Mouse (Mus musculus) layer of hippocampus, adult 18-20 months (tissue): ENCODE results near the gene Nrgn. TPM values are rescaled to one million over a fixed set of nuclear protein-coding genes. Genes with fewer than 3 reads are reported as not detected.
A peak's percentile ranks its signal among the peaks of the same experiment; 100 is the strongest.

Source experiments
- DNase-seq, 2 experiments: peaks; one replicate each; pipeline ENCODE4 v3.0.0; 2022; ENCODE audit warnings: low spot score in 2 of 2
- long read RNA-seq: library from polyadenylated mRNA; stranded (forward); transcript quantifications from one replicate; pipeline ENCODE4 v2.0.0, GENCODE M21; 2021
- total RNA-seq, 2 experiments: library from RNA; stranded (reverse); gene quantifications; 2 replicates each; pipeline ENCODE4 v1.2.3; 2021

Nrgn gene
- 1,000 to 10,000 TPM; 1,533 to 1,565 TPM for total RNA-seq
- long read RNA-seq, partial matches to known transcripts = 30 of 1,411 reads
- long read RNA-seq, other reads (novel, unspliced or antisense) = 1,381 of 1,411 reads

DNA sequence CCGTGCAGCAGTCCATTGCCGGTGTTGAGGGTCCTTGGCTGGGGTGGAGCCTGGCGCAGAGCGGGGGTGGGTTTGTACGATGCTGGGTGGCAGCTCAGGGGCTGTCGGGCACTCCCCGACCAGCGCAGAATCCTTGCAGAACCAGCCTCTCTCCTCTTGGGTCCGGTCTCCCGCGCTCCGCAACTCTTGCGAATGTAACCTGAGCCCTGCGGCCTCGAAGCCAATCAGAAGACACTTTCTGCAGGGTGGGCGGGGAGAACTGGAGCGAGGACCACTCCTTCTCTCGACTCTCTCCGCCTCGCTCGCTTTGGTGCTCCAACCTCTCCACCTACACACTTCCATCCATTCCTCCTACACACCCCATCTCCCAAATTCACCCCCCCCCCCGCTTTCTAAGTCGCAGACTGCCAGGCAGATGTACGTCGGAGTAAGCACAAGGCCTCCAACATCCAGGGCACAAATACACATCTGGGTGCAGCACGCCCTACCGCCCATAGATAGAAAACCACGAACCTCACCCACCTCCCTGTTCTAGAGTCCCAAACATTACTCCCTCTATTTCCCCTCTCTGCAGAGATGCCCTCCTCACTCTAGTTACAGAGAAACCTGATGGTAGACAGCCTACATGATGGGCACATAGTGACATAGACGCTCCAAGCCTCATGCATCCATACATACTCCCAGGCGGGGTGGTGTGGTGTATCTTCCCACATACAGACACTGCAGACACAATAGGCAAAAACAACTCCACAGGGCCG, at the start of gene Nrgn:
Nrgn (minus strand) TSS at position 369 of the 758 bp plus-strand sequence.
- peak; percentile 89 to 94 for DNase-seq

GRCm38 (mm10) chr9:37600538-37601205, 48.0 kb upstream of the Nrgn start:
- DNase-seq = no peak

- DNase-seq = no peak
These were observed 45.9 kb upstream of the Nrgn start for GRCm38 (mm10) chr9:37598637-37599036.

DNA sequence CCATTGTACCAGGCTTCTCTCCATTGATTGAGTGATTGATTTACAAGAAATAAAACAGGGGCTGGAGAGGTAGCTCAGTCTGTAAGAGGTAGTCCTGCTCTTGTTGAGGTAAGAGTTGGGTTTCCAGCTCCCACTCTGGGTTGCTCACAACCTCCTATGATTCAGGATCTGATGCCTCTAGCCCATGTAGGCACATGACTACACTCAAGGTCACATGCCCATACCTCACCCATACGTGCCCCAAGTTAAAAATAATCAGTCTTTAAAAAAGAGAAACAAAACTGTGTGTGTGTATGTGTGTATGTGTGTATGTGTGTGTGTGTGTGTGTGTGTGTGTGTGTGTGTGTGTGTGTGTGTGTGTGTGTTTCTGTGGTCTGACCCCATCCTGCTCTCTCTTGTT, 42.9 kb upstream of the Nrgn start:
- DNase-seq = no peak

- DNase-seq = no peak
These were observed 41.0 kb upstream of the Nrgn start for GRCm38 (mm10) chr9:37593690-37594089.

GRCm38 (mm10) chr9:37592633-37593032, 39.9 kb upstream of the Nrgn start:
- DNase-seq = no peak

GRCm38 (mm10) chr9:37592025-37592424, 39.3 kb upstream of the Nrgn start:
- no peak for DNase-seq

GRCm38 (mm10) chr9:37590381-37590780, 37.7 kb upstream of the Nrgn start:
- DNase-seq = no peak

DNA sequence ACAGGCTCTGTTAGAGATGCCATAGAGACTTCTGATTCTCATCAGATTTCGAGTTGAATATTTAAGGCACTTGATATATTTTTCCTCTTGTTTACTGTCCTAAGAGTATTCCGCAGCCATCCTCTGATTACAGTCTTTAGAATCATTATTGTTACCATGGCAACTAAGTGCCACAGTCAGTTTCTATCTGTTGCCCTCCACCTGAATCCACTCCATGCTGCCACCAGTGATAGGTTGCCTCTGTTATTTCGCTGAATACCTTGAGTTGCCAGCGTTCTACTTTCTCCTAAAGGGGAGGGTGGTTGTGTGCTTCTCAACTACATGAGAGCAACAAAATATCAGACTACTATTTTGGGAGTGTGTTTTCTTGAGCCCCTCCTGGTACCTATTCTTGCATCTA, 34.0 kb upstream of the Nrgn start:
- DNase-seq = no peak

GRCm38 (mm10) chr9:37583594-37583993, 30.9 kb upstream of the Nrgn start:
- no peak for DNase-seq

DNA sequence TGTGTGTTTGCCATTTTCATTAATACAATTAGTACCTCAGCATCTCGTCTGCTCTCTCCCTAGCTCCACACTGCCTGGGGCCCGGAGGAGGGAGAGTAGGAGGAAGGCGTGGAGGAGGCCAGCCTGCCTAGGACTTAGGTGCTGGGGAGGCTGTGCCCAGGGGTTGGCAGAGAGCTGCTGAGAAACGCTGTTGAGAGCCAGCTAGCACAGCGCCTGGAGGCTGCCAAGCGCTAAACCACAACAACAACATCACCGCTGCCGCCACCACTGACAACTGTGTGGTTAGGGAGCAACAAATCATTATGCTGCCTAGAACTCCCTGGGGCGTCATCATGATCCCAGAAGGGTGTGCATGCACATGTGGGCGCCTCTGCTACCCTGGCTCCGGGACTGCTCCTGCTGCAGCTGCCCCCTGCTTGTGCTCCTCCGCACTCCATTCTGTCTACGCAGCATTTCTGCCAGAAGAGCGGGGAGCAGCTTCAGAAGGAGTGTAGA, 23.8 kb upstream of the Nrgn start:
- DNase-seq = peak in 1 of 2 experiments; percentile 69

GRCm38 (mm10) chr9:37572204-37572876, 19.6 kb upstream of the Nrgn start:
- no peak for DNase-seq

- no peak for DNase-seq
These were observed 16.6 kb upstream of the Nrgn start for GRCm38 (mm10) chr9:37569231-37569835.

DNA sequence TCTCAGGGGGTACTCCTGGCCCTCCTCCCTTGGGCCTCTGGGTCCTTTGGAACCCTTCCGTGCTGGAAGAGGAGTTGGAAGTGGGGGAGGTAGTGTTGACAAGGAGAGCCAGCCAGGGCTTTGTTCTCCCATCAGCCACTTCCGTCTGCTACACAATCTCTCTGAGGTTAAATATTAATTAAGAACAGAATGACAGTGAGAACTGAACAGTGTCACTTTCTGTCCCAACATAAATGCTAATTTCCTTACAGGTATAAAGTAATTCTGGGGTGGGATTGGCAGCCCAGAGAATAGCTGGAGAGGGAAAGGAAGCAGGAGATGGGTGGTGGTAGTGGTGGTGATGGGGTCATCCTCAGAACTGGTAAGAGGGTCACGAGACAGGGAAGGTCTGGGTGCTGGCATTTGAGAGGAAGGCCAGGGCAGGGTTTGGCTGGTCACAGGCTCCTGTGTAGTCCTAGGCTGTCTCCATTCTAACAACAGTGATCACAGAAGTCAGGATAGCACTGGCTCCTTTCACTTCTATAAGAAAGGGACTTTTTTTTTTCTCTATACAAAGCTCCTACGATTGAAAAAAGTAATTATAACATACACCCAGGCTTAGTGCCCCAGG, 16.0 kb upstream of the Nrgn start:
- DNase-seq = no peak

GRCm38 (mm10) chr9:37567892-37568604, 15.3 kb upstream of the Nrgn start:
- DNase-seq = peak in 1 of 2 experiments; percentile 61

GRCm38 (mm10) chr9:37567454-37567853, 14.8 kb upstream of the Nrgn start:
- no peak for DNase-seq

DNA sequence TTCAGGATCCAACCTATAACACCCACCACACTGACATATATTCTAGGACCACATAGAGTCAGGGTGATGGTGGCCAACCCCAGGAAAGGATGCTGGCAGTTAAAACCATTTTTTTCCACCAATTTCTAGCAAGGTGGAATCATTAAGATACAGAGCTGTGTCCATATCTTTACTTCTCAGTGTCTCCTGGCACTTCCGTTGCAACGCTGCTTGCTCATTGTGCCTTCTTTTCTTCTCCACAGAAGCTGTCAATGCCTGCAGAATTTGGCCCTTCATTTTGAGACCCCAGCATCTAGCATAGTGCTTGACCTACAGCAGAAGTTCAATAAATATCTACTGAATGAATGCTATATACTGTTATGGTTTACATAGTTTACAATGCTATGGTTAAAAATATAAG, 14.3 kb upstream of the Nrgn start:
- DNase-seq = no peak

DNA sequence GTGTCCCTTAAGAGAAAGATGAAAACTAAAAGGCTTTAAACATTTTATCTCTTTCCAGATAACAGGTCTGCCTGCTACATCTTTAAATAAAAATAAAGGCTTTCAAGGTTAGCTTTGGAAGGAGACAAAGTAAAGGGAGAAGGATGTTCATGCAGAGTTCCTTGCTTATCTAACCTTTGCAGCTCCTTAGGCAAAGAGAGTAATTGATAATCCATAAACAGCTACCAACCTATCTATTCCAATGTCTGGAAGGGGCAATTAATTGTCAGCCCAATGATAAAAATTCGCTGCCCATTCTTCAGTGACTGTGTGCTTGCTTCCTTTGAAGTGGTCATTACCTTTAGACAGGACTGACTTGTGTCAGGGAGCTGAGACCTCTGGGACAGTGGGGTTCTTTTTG, 11.1 kb upstream of the Nrgn start:
- DNase-seq = no peak

GRCm38 (mm10) chr9:37560617-37561016, 7.9 kb upstream of the Nrgn start:
- DNase-seq = no peak

DNA sequence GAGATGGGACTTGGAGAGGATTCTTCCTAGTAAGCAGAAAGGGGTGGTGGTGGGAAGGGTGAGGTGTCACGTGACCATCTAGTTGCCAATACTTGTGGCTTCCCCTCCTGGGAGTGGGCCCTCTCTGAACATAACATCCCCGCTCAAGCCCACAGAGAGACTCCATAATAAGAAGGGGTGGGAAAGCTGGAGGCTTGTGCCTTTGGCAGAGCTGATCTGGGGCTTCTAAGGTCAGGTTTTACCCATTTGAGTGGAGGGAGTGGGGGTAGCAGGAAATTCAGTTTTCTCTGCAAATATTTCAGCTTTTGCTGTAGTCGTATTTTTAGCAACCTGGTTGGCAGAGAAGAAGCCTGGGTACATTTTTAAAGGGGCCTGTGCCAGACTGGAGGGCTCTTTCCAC, 3.7 kb upstream of the Nrgn start:
- DNase-seq = peak in 1 of 2 experiments; percentile 57
